Mouse (Mus musculus) lung, embryonic 16.5 days (tissue): Measurements from ENCODE around the gene Gtf2a1l. TPM values are rescaled to one million over a fixed set of nuclear protein-coding genes. Genes with fewer than 3 reads are reported as not detected.

Experiments
- ATAC-seq: fragments of 200-750 bp; cut with Nextera tagmentation; 2 replicates; pipeline ENCODE4 v1.8.0; 2017; ENCODE audit warnings: low read depth, mild to moderate bottlenecking, moderate library complexity
- H3K27ac ChIP-seq: fragments of 300-500 bp; sonication (generic); 2 replicates; pipeline ENCODE4 v1.5.1; 2014; ENCODE audit warnings: mild to moderate bottlenecking, control low read depth, low read length
- H3K27me3 ChIP-seq: fragments of 300-500 bp; sonication (generic); 2 replicates; pipeline ENCODE4 v1.6.1; 2014; ENCODE audit warnings: low read depth, low read length, mixed read lengths; ENCODE audit not compliant: control insufficient read depth, insufficient read depth
- H3K36me3 ChIP-seq: fragments of 300-500 bp; sonication (generic); 2 replicates; pipeline ENCODE4 v1.6.1; 2014; ENCODE audit warnings: low read length; ENCODE audit not compliant: control insufficient read depth, insufficient read depth
- H3K4me1 ChIP-seq: fragments of 300-500 bp; sonication (generic); replicated peaks from 2 replicates; pipeline ENCODE4 v1.6.1; 2014; ENCODE audit warnings: low read length, mixed read lengths; ENCODE audit not compliant: control insufficient read depth, insufficient read depth
- H3K4me2 ChIP-seq: fragments of 300-500 bp; sonication (generic); 2 replicates; pipeline ENCODE4 v1.6.1; 2014; ENCODE audit warnings: low read depth, low read length, control low read depth
- H3K4me3 ChIP-seq: fragments of 300-500 bp; sonication (generic); 2 replicates; pipeline ENCODE4 v1.5.1; 2014; ENCODE audit warnings: mild to moderate bottlenecking, low read length, control low read depth
- H3K9ac ChIP-seq: fragments of 300-500 bp; sonication (generic); 2 replicates; pipeline ENCODE4 v1.6.1; 2014; ENCODE audit warnings: low read length, control low read depth
- H3K9me3 ChIP-seq: fragments of 300-500 bp; sonication (generic); 2 replicates; pipeline ENCODE4 v1.6.1; 2016; ENCODE audit warnings: low read length; ENCODE audit not compliant: control insufficient read depth
- WGBS: fragments of 180-500 bp; shearing (Covaris S2); extraction: QIAGEN DNeasy Blood & Tissue Kit; methylation state at CpG from one replicate; pipeline ENCODE4 v1.1.7; 2014; 5-methylcytosine and 5-hydroxymethylcytosine counted together
- polyA plus RNA-seq: library from polyadenylated mRNA; unstranded; fragments of >200 nt; fragmentation: Nextera tagmentation; extraction: Ambion mirVana; gene quantifications from 2 replicates; pipeline ENCODE4 v1.2.1, GENCODE M21; 2015

Gene Gtf2a1l
- polyA plus RNA-seq, 1 experiment from 2014 or later, result 0.49 TPM

GRCm38 (mm10) chr17:88628676-88629380 lies 39.6 kb upstream of the Gtf2a1l start:
- Histone ChIP-seq H3K9ac (peak overlapping the region; percentile 57), H3K36me3 (0 out of 2 replicates have a peak, but pooled peaks cover 1% of the 10 kb centered on the region), H3K4me2 (peak overlapping the region; percentile 34), H3K4me3 (peak overlapping the region; percentile 12; the same call in 1 of the 2 replicates), H3K27ac (peak overlapping the region; percentile 98), H3K27me3 (no peaks in the 10 kb centered on the region), H3K9me3 (no peaks in the 10 kb centered on the region), H3K4me1 (peaks cover 78% of the 10 kb centered on the region)
- peak; percentile 68 for ATAC-seq
- 10% methylated on average over 9 of the region's 10 CpGs for WGBS

- peak; percentile 62 for ATAC-seq
- Histone ChIP-seq H3K9ac (peak overlapping the region; percentile 57), H3K4me3 (peak overlapping the region; percentile 12; the same call in 1 of the 2 replicates)
Measured at GRCm38 (mm10) chr17:88629381-88629759, 39.1 kb upstream of the Gtf2a1l start.

GRCm38 (mm10) chr17:88629931-88630553 lies 38.4 kb upstream of the Gtf2a1l start:
- Histone ChIP-seq H3K4me3 (no peak overlapping the region), H3K9ac (peak overlapping the region; percentile 54; the same call in 1 of the 2 replicates), H3K36me3 (no peaks in the 10 kb centered on the region), H3K27me3 (no peaks in the 10 kb centered on the region), H3K27ac (peak overlapping the region; percentile 98), H3K4me2 (peak overlapping the region; percentile 4), H3K4me1 (peaks cover 75% of the 10 kb centered on the region), H3K9me3 (no peaks in the 10 kb centered on the region)
- peak; percentile 59 for ATAC-seq
- WGBS, result 10% methylated on average over 11 of the region's 11 CpGs

More at GRCm38 (mm10) chr17:88629381-88629759, 39.1 kb upstream of the Gtf2a1l start:
- Histone ChIP-seq H3K9me3 (no peaks in the 10 kb centered on the region), H3K27ac (peak overlapping the region; percentile 98), H3K27me3 (no peaks in the 10 kb centered on the region), H3K36me3 (no peaks in the 10 kb centered on the region), H3K4me2 (peak overlapping the region; percentile 34; the same call in 1 of the 2 replicates), H3K4me1 (peaks cover 78% of the 10 kb centered on the region)
- 17% methylated on average over 4 of the region's 4 CpGs for WGBS

GRCm38 (mm10) chr17:88630554-88630948 lies 37.9 kb upstream of the Gtf2a1l start:
- no peak for ATAC-seq
- Histone ChIP-seq H3K4me2 (peak overlapping the region; percentile 4), H3K9me3 (no peaks in the 10 kb centered on the region), H3K4me1 (peaks cover 70% of the 10 kb centered on the region), H3K27me3 (no peaks in the 10 kb centered on the region), H3K9ac (peak overlapping the region; percentile 54; the same call in 1 of the 2 replicates), H3K27ac (peak overlapping the region; percentile 98), H3K36me3 (no peaks in the 10 kb centered on the region; the same call in 1 of the 2 replicates), H3K4me3 (no peak overlapping the region)
- 46% methylated on average over 3 of the region's 3 CpGs for WGBS

- Histone ChIP-seq H3K27ac (no peak overlapping the region), H3K9me3 (no peaks in the 10 kb centered on the region), H3K27me3 (no peaks in the 10 kb centered on the region), H3K9ac (no peak overlapping the region), H3K36me3 (peaks cover 12% of the 10 kb centered on the region; the same call in 1 of the 2 replicates), H3K4me1 (peaks cover 49% of the 10 kb centered on the region), H3K4me3 (no peak overlapping the region), H3K4me2 (no peak overlapping the region)
- no peak for ATAC-seq
- 84% methylated on average over 3 of the region's 3 CpGs for WGBS
Measured at GRCm38 (mm10) chr17:88632631-88633030, 35.8 kb upstream of the Gtf2a1l start.

GRCm38 (mm10) chr17:88636076-88636475 lies 32.4 kb upstream of the Gtf2a1l start:
- H3K4me1 ChIP-seq, result peaks cover 15% of the 10 kb centered on the region
- H3K4me2 ChIP-seq, result no peak overlapping the region
- no peak for ATAC-seq
- no peak overlapping the region for H3K9ac ChIP-seq
- H3K9me3 ChIP-seq, result no peaks in the 10 kb centered on the region
- H3K4me3 ChIP-seq, result no peak overlapping the region
- peaks cover 12% of the 10 kb centered on the region; the same call in 1 of the 2 replicates for H3K36me3 ChIP-seq
- no peak overlapping the region for H3K27ac ChIP-seq
- 85% methylated on average over 14 of the region's 14 CpGs for WGBS
- H3K27me3 ChIP-seq, result no peaks in the 10 kb centered on the region

- no peak overlapping the region for H3K9ac ChIP-seq
- peaks cover 12% of the 10 kb centered on the region; the same call in 1 of the 2 replicates for H3K36me3 ChIP-seq
- 45% methylated on average over 12 of the region's 12 CpGs for WGBS
Measured at GRCm38 (mm10) chr17:88636587-88636986, 31.9 kb upstream of the Gtf2a1l start.

GRCm38 (mm10) chr17:88641012-88641411 lies 27.4 kb upstream of the Gtf2a1l start:
- Histone ChIP-seq H3K27ac (no peak overlapping the region), H3K9me3 (no peaks in the 10 kb centered on the region), H3K36me3 (peaks cover 25% of the 10 kb centered on the region), H3K4me1 (no peaks in the 10 kb centered on the region), H3K27me3 (no peaks in the 10 kb centered on the region), H3K4me3 (no peak overlapping the region), H3K4me2 (no peak overlapping the region), H3K9ac (no peak overlapping the region)
- 0 out of 2 replicates have a peak, but pooled peaks have one; percentile 52 for ATAC-seq
- 20% methylated on average over 6 of the region's 6 CpGs for WGBS

More at GRCm38 (mm10) chr17:88636587-88636986, 31.9 kb upstream of the Gtf2a1l start:
- Histone ChIP-seq H3K4me1 (peaks cover 10% of the 10 kb centered on the region), H3K27me3 (no peaks in the 10 kb centered on the region), H3K4me2 (no peak overlapping the region), H3K9me3 (no peaks in the 10 kb centered on the region), H3K4me3 (no peak overlapping the region), H3K27ac (no peak overlapping the region)
- no peak for ATAC-seq

- 84% methylated on average over 8 of the region's 8 CpGs for WGBS
- Histone ChIP-seq H3K27ac (no peak overlapping the region), H3K4me1 (no peaks in the 10 kb centered on the region), H3K36me3 (peaks cover 21% of the 10 kb centered on the region), H3K9ac (no peak overlapping the region), H3K4me3 (no peak overlapping the region), H3K27me3 (no peaks in the 10 kb centered on the region), H3K4me2 (no peak overlapping the region), H3K9me3 (no peaks in the 10 kb centered on the region)
- ATAC-seq, result no peak
Measured at GRCm38 (mm10) chr17:88641836-88642235, 26.6 kb upstream of the Gtf2a1l start.
